Mouse (Mus musculus): ENCODE results near the gene Mrpl52.

Gene Mrpl52

DNA sequence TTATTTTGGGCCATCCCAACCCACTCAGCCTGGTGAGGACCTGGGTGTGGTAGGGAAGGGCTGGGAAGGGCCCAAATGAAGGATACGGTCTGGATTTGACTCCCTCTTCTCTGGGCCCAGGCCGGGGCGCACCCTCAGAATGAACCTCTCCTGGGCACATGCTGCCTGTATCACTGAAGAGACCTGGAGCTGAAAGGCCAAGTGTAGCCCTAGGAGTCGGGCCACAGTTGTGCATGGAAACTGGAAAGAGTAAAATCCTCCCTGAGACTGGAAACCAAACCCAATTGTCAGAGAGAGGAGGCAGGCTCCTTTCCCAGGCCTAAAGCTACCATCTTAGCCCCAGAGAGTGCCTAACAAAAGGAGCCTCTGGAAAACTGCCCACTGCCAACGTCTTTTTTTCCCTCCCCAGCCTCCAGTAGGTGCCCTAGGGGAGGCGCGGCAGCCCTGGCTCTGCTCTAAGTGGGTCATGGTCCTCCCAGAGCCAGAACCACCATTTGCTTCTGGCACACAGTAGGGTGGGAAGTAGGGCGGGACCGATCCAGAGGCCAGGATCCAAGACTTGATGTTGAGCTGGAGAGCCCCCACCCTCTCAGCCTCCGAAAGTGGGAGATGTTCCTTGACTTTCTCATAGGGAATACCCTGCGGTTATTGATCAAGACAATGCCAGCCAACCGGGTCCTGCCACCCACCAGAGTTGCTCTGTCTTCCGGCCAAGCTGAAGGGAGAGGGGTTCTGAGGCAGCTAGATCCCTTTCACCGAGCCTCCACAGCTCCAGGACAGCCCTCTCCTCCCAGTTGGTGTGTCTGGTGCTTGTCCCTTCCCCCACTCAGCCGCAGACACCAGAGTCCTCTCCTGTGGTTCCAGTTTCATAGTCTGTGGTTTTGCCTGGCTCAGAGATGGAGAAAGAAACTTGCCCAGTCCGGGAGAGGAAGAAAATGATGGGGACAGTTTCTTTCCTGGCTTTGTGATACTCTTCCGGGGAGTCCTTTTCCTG is 6.4 kb downstream of the Mrpl52 start:
- peak in 1 of 2 experiments; percentile 43 for DNase-seq (ENCODE audit: low spot score in 2 of 2)

DNA sequence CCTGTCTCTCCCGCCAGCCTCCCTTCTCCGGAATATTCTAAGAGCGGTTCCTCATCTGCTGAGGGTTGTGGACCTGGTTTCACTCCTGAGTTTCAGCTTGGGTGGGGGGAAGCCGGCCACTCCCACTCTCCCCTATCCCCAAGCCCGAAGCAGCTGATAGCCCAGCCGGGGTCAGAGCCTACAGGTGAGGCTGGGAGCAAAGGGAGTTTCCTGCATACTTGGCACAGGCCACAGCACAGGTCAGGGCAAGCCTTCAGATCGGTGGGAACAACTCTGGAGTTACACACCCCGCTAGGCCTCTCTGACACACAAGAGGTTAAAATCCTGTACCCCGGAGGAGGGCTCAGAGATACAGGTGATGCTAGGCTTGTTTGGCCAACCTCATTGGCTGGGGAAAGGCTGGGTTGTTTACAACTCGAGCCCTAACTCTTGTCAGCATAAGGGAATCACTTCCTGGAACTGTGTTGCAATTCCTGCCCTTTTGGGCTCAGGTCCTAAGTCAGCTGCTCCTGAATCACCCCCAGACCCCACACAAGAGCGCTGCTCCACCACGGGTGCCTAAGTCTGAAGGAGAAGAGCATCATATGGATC is 7.3 kb downstream of the Mrpl52 start:
- no peak for DNase-seq (ENCODE audit: low spot score in 2 of 2)

DNA sequence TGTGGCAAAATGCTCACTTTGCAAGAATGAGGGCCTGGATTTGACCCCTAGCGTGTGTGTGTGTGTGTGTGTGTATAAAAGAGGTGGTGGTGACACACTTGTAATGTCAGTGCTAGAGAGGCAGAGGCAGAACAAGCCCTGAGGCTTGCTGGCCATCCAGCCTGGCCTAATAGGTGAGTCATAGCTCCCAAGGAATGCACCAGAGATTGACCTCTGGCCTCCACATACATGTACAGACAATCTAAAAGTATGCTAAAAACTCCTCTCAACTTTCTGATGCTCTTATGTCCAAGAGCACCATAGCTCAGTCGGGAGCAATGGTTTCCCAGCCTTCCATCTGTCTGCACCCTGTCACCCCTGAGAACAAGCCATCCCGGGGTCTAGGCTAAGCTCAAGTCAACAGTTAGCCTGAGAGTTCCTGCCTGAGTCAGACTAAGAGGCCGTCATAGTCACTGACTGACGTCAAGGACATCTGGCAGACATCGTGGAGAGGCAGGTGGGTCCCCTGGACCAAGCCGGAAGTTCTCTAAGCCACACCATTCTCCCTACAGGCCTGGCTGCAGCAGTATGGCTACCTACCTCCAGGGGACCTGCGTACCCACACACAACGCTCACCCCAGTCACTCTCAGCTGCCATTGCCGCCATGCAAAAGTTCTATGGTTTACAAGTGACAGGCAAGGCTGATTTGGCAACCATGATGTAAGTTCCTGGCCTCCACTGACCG is 8.6 kb downstream of the Mrpl52 start:
- DNase-seq (ENCODE audit: low spot score in 2 of 2), result no peak

DNA sequence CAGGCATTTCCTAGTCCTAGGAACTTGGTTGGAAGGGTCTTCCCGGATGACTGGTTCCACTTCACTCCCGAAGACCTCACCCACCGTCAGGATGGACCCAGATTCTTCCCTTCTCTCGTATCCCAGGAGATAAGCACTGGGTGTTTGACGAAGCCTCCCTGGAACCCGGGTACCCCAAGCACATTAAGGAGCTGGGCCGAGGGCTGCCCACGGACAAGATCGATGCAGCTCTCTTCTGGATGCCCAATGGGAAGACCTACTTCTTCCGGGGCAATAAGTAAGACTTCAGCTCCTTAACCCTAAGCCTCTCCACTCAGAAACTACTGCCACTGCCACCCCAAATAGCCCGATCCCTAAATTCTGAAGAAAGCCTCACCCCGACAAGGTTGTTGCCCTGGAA is 12.4 kb downstream of the Mrpl52 start:
- no peak for DNase-seq (ENCODE audit: low spot score in 2 of 2)

DNA sequence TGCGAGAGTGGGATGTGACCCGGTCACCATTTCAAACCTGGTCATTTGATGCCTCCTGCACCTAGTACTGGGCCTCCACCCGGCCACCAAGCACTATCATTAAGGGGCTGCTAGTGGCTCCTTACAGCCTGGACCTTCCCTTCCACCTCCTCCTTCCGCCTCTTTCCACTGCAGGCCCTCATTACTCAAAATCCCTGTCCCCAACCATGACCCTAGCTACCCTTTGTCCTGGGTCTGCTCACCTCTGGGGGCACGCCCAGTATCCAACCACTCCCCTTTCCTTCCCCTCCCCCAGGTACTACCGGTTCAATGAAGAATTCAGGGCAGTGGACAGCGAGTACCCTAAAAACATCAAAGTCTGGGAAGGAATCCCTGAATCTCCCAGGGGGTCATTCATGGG is 12.9 kb downstream of the Mrpl52 start:
- DNase-seq (ENCODE audit: low spot score in 2 of 2), result no peak

DNA sequence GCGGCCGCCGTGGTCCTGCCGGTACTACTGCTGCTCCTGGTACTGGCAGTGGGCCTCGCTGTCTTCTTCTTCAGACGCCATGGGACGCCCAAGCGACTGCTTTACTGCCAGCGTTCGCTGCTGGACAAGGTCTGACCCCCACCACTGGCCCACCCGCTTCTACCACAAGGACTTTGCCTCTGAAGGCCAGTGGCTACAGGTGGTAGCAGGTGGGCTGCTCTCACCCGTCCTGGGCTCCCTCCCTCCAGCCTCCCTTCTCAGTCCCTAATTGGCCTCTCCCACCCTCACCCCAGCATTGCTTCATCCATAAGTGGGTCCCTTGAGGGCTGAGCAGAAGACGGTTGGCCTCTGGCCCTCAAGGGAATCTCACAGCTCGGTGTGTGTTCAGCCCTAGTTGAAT is 13.8 kb downstream of the Mrpl52 start:
- DNase-seq (ENCODE audit: low spot score in 2 of 2), result no peak

DNA sequence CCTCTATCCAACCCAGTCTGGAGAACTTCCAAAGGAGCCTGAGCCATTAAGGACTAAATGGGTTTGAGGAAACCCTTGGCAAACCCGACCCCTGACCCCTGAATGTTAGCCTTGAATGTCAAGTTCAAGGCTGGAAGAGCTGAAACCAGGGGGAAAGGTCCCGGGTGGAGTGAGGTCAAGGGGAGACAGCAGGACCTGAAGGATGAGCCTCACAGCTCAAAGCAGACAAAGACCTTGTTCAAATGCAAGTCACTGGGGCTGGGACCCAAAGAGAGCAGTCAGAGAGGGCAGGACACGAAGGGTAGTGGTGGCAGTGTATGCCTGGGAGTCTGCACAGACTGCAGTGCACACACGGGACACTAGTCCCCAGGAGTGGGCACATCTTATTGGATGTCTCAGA is 14.7 kb downstream of the Mrpl52 start:
- no peak for DNase-seq (ENCODE audit: low spot score in 2 of 2)

DNA sequence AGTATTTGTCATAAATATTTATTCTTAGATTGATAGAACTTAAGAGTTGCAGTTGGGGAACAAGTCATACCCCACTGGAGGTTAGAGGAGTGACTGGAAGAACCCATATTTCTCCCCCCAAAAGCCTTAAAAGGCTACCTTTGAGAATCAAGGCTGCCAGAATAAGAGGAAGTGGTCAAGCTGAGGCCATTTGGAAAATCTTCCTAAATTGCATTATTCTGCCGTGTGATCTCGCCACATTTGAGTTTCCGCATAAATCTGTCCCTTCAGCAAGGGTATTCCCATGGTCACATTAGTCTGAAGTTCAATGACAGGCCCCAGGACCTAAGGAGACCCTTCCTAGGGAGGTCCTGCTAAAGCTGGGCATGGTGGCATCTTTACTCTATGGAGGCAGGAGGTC is 15.8 kb downstream of the Mrpl52 start:
- DNase-seq (ENCODE audit: low spot score in 2 of 2), result no peak

DNA sequence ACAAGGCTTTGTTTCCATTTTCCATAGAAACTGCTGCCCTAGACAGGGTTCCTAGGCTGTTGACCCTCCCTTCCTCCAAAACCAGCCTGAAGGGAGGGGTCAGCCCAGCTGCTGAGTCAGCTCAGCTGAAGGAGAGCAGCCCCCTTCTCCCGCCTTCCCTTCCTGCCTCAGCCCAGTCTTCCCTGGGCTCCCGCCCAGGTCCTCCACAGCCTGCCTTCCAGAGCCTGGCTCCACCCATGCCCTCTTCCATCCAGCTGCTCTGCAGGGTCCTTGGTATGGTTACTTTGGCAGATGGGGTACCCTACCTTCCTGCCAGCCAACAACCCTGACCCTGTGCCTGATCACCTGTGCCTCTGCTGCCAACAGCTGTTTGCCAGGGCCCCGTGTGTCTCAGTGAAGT is 16.5 kb downstream of the Mrpl52 start:
- no peak for DNase-seq (ENCODE audit: low spot score in 2 of 2)

DNA sequence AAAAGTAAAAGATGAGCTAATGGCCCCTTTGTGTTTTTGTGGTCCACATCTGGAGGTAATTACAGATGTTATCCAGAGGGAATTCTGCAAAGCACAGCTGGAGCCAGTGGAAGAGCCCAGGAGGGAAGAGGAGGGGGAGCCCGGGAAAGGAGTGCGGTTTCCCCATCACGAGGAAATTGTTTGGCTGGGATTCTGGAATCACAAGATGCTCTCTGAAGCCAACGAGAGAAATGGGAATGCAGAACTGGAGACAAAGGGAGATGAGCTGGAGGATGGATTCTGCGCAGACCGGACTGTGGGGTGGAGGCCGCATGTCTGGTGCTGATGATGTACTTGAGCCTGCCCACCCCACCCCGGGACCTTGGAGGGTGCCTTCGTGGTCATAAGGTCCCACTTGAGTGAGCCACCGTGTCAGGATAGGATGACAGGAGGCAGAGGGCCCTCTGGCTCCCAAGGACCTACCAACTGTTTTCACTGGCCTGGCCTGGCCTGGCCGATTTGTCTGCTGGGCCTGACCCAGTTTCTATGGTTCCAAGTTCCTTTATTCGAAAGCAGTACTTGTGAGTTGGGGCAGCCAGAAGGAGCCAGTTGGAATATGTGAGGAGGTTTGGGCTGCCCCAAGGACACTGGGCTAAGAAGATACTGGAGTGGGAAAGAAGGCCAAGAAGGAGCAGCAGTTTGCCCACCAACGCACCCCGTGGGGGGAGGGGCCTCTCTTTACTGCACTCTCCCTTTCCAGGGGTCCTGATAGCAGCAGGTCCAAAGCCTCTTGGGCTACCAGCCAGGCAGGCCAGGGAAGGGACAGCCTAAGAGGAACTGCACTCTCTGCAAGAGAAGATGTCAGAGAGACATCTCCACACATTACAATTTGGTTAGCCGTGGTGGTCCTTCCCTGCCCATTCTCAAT is 17.3 kb downstream of the Mrpl52 start:
- no peak for DNase-seq (ENCODE audit: low spot score in 2 of 2)

DNA sequence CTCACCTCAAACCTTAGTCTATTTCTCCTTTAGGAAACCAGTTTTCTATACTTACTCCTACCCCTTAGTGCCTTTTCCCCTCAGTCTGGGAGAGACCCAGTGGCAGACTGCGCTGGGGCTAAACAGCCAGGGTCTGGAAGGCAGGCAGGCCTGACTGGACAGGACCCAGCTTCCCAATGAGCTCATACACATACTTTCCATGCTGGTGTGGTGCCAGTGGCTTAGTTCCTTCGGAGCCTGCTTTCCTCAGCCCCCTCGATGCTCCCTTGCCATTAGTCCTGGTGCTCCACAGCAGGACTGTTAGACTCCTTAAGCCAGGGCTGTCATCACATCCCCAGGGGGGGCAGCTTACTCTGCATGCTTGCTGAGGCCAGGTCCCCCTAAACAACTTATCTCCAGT is 18.8 kb downstream of the Mrpl52 start:
- no peak for DNase-seq (ENCODE audit: low spot score in 2 of 2)

DNA sequence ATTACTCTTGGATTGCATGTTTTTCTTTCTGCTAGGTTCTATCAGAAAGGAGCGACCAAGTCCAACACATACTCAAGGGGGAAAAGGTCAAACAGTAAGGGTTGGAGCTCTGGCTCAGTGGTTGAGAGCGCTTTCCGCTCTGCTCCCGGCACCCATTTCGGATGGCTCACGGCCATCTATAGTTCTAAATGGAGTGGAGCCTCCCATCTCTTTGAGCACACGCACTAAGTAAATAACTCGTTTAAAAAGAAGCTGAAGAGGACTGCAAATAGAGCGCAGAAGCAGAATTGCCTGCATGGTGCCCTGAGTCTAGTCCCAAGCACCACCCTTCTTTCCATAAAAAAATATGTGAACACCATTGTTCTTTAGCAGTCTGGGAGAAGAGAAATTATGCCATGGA is 26.9 kb downstream of the Mrpl52 start:
- DNase-seq (ENCODE audit: low spot score in 2 of 2), result no peak

DNA sequence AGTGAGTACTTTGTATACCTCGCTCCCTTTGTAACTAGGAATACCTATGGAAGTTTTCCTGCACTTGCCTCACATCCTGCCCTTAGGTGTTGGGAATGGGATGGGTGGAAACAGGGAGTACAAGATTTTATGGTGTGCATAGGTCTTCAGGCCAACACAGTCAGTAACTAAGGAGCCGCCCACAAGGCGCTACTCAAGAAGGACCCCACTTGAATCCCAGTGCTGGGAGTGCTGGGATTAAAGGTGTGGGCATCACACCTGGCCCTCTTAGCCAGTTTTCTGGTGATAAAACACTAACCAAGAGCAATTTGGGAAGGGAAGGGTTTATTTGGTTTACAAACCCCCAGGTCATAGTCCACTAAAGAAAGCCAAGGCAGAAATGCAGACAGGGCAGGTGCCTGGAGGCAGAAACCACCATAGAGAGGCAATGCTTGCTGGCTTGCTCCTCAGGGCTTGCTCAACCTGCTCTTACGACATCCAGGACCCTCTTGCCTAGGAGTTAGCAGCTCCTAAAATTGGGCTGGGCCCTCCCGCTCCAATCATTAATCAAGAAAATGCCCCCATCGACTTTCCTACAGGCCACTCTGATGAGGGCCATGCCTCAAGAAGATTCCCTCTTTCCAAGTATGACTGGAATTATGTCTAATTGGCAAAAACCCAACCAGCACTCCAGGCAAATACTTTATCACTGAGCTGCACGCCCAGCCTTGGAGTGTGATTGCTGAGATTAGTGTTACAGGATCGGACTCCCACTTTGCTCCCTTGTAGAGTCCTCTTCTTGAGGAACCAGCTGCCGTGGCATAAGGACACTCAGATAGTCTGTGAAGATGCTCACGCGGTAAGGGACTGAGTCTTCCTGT is 28.2 kb downstream of the Mrpl52 start:
- no peak for DNase-seq (ENCODE audit: low spot score in 2 of 2)

DNA sequence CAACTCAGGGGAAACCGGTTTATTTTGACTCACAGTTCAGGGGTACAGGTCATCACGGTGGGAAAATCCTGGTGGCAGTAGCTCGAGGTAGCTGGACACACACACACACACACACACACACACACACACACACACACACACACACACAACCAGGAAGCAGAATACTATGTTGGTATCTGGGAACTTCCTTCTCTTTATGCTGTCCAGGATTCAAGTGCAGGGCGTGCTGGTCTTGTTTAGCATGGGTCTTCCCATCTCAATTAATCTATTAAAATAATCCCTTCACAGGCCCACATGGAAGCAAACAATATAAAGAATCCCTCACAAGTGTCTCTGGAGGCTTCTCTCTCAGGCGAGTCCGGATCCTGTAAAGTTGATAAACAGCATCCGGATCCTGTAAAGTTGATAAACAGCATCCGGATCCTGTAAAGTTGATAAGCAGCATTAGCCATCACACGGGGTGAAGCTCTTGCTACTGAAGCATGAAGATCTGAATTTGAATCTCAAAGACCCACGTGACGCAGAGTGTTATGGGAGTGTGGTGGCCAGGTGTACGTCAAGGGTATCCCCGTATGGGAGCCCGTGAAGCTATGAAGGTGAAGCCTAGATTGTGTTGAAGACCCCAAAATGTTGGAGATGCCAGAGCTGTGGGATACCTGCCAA is 31.3 kb downstream of the Mrpl52 start:
- no peak for DNase-seq (ENCODE audit: low spot score in 2 of 2)

DNA sequence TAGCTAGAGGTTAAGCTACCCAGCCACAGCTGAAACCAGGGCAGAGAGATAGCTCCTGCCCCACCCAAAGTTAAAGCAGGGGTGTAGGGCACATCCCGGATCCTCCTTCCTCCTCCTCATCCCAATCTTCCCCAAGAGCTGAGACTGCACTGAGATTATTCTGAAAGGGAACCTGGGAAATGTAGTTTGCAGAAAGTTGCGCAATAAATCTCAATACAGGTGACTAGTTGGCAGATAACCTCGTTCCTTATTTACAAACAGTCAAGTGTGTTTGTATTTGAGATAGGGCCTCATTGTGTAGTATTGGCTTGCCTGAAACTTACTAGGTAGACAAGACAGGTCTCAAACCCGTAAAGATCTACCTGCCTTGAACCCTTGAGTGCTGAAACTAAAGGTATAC is 35.4 kb downstream of the Mrpl52 start:
- no peak for DNase-seq (ENCODE audit: low spot score in 2 of 2)

DNA sequence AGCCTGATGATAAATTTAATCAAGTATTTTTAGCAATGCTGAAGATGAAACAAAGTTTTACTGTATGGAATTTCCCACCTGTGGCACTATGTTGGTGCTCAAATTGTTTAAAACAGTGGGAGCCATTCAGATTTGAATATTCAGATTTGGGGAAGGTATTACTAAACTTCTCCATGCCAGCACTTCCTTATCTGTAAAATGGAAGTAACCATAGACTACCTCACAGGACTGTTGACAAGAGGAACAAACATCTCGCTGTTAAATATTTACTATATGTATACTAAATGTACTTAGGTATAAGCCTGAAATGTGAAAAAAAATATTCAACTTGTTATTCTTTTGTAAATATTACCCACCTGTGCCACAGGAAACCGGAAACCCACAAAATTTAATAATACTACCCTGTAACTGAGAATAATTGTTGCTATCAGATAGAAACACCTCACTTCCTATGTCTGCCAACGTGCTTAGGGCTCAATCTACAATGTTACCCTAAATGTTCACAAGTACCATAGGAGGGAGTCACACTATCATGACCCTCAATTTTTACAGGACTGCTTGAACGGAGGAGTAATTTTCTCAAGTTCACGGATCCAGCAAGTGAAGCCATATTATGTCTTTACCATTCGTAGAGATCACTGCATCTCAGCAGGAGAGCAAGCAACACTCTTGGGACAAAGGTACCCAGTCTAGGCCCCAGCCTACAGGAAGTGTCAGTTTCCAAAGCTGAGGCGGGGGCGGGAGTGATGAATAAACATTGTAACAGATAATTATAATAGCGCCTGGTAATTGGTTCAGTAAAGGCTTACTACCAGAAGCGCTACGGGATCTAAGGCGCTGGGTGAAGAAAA is 36.6 kb downstream of the Mrpl52 start:
- DNase-seq (ENCODE audit: low spot score in 2 of 2), result no peak

DNA sequence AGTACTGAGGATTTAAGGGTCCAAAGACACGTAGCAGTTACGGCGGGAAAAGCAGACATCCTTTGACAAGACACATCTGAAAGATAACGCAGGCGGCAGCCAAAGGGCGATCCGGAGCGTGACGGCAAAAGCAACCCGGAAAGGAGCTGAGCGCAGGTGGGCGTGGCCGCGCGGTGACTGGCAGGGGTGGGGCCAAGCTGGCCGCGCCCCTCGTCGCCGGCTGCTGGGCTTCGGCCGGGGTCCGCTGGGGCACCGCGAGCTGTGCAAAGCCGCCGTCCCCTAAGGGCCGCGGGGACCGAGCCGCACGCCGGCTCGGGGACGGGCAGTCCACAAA is 37.2 kb downstream of the Mrpl52 start, which contains the start of gene Lrp10:
Lrp10 (plus strand) TSS at position 179 of the 334 bp plus-strand sequence.
- DNase-seq (ENCODE audit: low spot score in 2 of 2), result peak; percentile 81 to 82

DNA sequence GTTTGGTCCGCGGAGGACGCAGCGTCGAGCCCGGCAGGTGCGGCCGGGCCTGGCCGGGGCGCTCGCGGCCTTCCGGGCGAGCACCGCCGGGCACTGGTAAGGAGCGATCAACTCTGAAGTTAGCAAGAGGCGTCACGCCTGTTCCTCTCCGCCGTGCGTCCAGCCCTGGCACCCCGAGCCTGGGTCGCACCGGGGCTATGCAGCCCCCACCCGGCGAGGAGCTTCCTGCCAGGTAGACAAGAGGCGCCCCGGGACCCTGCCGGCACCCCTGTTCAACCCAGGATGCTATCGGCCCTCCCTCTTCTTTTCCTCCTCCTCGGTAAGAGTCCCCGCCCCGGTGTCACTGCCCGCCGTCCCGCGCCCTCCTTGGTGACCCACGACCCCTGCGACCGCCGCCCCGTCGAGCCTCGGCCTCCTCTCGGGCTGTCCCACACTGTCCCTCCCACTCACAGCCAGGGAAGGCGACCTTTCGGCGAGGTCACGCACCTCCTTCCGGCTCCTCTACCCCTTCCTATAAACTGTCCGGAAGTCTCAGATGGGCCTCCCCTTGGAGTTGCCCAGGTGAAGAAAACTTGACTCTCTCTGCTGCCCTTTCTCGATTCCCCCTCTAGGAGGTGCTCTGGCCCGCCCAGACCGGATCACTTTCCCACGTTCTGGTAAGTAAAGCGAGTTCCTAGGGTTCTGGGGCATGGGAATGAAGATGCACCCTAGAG is 37.7 kb downstream of the Mrpl52 start:
- peak; percentile 24 to 30 for DNase-seq (ENCODE audit: low spot score in 2 of 2)

Data from frontal cortex, postnatal 36 days (tissue).